Mouse (Mus musculus): Measurements from ENCODE around the gene Ttc39b. TPM values are rescaled to one million over a fixed set of nuclear protein-coding genes. Genes with fewer than 3 reads are reported as not detected.
A peak's percentile ranks its signal among the peaks of the same experiment; 100 is the strongest.

Gene Ttc39b
- polyA plus RNA-seq, 1 experiment from 2014 or later = 7.1 TPM

GRCm38 (mm10) chr4:83325366-83325765, 1.3 kb upstream of the Ttc39b start:
- H3K4me3 ChIP-seq (ENCODE audit: low read depth, low read length) = no peak overlapping the region
- H3K4me2 ChIP-seq (ENCODE audit: low read length) = no peak overlapping the region
- no peak overlapping the region for H3K9ac ChIP-seq (ENCODE audit: low read depth, low read length)
- ATAC-seq = no peak
- H3K27me3 ChIP-seq (ENCODE audit: control insufficient read depth, insufficient read depth, low read depth, low read length) = no peaks in the 10 kb centered on the region; the same call in 1 of the 2 replicates
- peaks cover 3% of the 10 kb centered on the region for H3K4me1 ChIP-seq (ENCODE audit: control insufficient read depth, insufficient read depth, low read length)
- H3K27ac ChIP-seq (ENCODE audit: low read length) = no peak overlapping the region
- no peaks in the 10 kb centered on the region for H3K36me3 ChIP-seq (ENCODE audit: control insufficient read depth, insufficient read depth, low read length)
- WGBS = 56% methylated on average over 5 of the region's 5 CpGs
- H3K9me3 ChIP-seq (replicated peaks; ENCODE audit: control insufficient read depth, low read length, poor library complexity, severe bottlenecking) = no peaks in the 10 kb centered on the region

GRCm38 (mm10) chr4:83323201-83323903, 703 bp downstream of the Ttc39b start:
- no peaks in the 10 kb centered on the region for H3K36me3 ChIP-seq (ENCODE audit: control insufficient read depth, insufficient read depth, low read length)
- H3K9ac ChIP-seq (ENCODE audit: low read depth, low read length) = peak overlapping the region; percentile 58
- H3K4me2 ChIP-seq (ENCODE audit: low read length) = peak overlapping the region; percentile 100
- H3K9me3 ChIP-seq (replicated peaks; ENCODE audit: control insufficient read depth, low read length, poor library complexity, severe bottlenecking) = no peaks in the 10 kb centered on the region
- peak overlapping the region; percentile 82 for H3K4me3 ChIP-seq (ENCODE audit: low read depth, low read length)
- peaks cover 3% of the 10 kb centered on the region for H3K4me1 ChIP-seq (ENCODE audit: control insufficient read depth, insufficient read depth, low read length)
- WGBS = 2% methylated on average over 48 of the region's 48 CpGs
- no peak overlapping the region for H3K27ac ChIP-seq (ENCODE audit: low read length)
- H3K27me3 ChIP-seq (ENCODE audit: control insufficient read depth, insufficient read depth, low read depth, low read length) = no peaks in the 10 kb centered on the region; the same call in 1 of the 2 replicates
- peak; percentile 69 for ATAC-seq

GRCm38 (mm10) chr4:83319736-83320135, 4.3 kb downstream of the Ttc39b start:
- Histone ChIP-seq H3K9ac (ENCODE audit: low read depth, low read length) (no peak overlapping the region), H3K4me2 (ENCODE audit: low read length) (no peak overlapping the region), H3K4me1 (ENCODE audit: control insufficient read depth, insufficient read depth, low read length) (peaks cover 3% of the 10 kb centered on the region), H3K27me3 (ENCODE audit: control insufficient read depth, insufficient read depth, low read depth, low read length) (no peaks in the 10 kb centered on the region), H3K4me3 (ENCODE audit: low read depth, low read length) (no peak overlapping the region), H3K27ac (ENCODE audit: low read length) (no peak overlapping the region), H3K9me3 (replicated peaks; ENCODE audit: control insufficient read depth, low read length, poor library complexity, severe bottlenecking) (no peaks in the 10 kb centered on the region), H3K36me3 (ENCODE audit: control insufficient read depth, insufficient read depth, low read length) (no peaks in the 10 kb centered on the region)
- WGBS = 96% methylated on average over 4 of the region's 4 CpGs
- ATAC-seq = no peak

GRCm38 (mm10) chr4:83318758-83319157, 5.3 kb downstream of the Ttc39b start:
- H3K9ac ChIP-seq (ENCODE audit: low read depth, low read length) = no peak overlapping the region
- ATAC-seq = no peak
- 36% methylated on average over 3 of the region's 3 CpGs for WGBS

GRCm38 (mm10) chr4:83317826-83318348, 6.2 kb downstream of the Ttc39b start:
- no peak overlapping the region for H3K4me2 ChIP-seq (ENCODE audit: low read length)
- 81% methylated on average over 3 of the region's 3 CpGs for WGBS
- H3K9ac ChIP-seq (ENCODE audit: low read depth, low read length) = no peak overlapping the region
- no peaks in the 10 kb centered on the region for H3K9me3 ChIP-seq (replicated peaks; ENCODE audit: control insufficient read depth, low read length, poor library complexity, severe bottlenecking)
- H3K4me1 ChIP-seq (ENCODE audit: control insufficient read depth, insufficient read depth, low read length) = no peaks in the 10 kb centered on the region
- no peaks in the 10 kb centered on the region for H3K27me3 ChIP-seq (ENCODE audit: control insufficient read depth, insufficient read depth, low read depth, low read length)
- no peak overlapping the region for H3K4me3 ChIP-seq (ENCODE audit: low read depth, low read length)
- no peaks in the 10 kb centered on the region for H3K36me3 ChIP-seq (ENCODE audit: control insufficient read depth, insufficient read depth, low read length)
- no peak overlapping the region for H3K27ac ChIP-seq (ENCODE audit: low read length)
- no peak for ATAC-seq

More at GRCm38 (mm10) chr4:83318758-83319157, 5.3 kb downstream of the Ttc39b start:
- Histone ChIP-seq H3K4me3 (ENCODE audit: low read depth, low read length) (no peak overlapping the region), H3K4me2 (ENCODE audit: low read length) (no peak overlapping the region), H3K27ac (ENCODE audit: low read length) (no peak overlapping the region), H3K4me1 (ENCODE audit: control insufficient read depth, insufficient read depth, low read length) (peaks cover 3% of the 10 kb centered on the region), H3K27me3 (ENCODE audit: control insufficient read depth, insufficient read depth, low read depth, low read length) (no peaks in the 10 kb centered on the region), H3K9me3 (replicated peaks; ENCODE audit: control insufficient read depth, low read length, poor library complexity, severe bottlenecking) (no peaks in the 10 kb centered on the region), H3K36me3 (ENCODE audit: control insufficient read depth, insufficient read depth, low read length) (no peaks in the 10 kb centered on the region)

GRCm38 (mm10) chr4:83316718-83317117, 7.3 kb downstream of the Ttc39b start:
- Histone ChIP-seq H3K4me3 (ENCODE audit: low read depth, low read length) (no peak overlapping the region), H3K9ac (ENCODE audit: low read depth, low read length) (no peak overlapping the region), H3K27ac (ENCODE audit: low read length) (no peak overlapping the region), H3K4me1 (ENCODE audit: control insufficient read depth, insufficient read depth, low read length) (no peaks in the 10 kb centered on the region), H3K4me2 (ENCODE audit: low read length) (no peak overlapping the region), H3K9me3 (replicated peaks; ENCODE audit: control insufficient read depth, low read length, poor library complexity, severe bottlenecking) (no peaks in the 10 kb centered on the region), H3K27me3 (ENCODE audit: control insufficient read depth, insufficient read depth, low read depth, low read length) (no peaks in the 10 kb centered on the region), H3K36me3 (ENCODE audit: control insufficient read depth, insufficient read depth, low read length) (no peaks in the 10 kb centered on the region)
- no peak for ATAC-seq
- 76% methylated on average over 3 of the region's 3 CpGs for WGBS

GRCm38 (mm10) chr4:83315930-83316329, 8.1 kb downstream of the Ttc39b start:
- no peak overlapping the region for H3K27ac ChIP-seq (ENCODE audit: low read length)

GRCm38 (mm10) chr4:83314922-83315881, 8.9 kb downstream of the Ttc39b start:
- 54% methylated on average over 13 of the region's 13 CpGs for WGBS
- no peaks in the 10 kb centered on the region for H3K4me1 ChIP-seq (ENCODE audit: control insufficient read depth, insufficient read depth, low read length)

More at GRCm38 (mm10) chr4:83315930-83316329, 8.1 kb downstream of the Ttc39b start:
- H3K9me3 ChIP-seq (replicated peaks; ENCODE audit: control insufficient read depth, low read length, poor library complexity, severe bottlenecking) = no peaks in the 10 kb centered on the region
- no peak overlapping the region for H3K9ac ChIP-seq (ENCODE audit: low read depth, low read length)
- ATAC-seq = no peak
- H3K4me1 ChIP-seq (ENCODE audit: control insufficient read depth, insufficient read depth, low read length) = no peaks in the 10 kb centered on the region
- H3K36me3 ChIP-seq (ENCODE audit: control insufficient read depth, insufficient read depth, low read length) = no peaks in the 10 kb centered on the region
- 84% methylated on average over 4 of the region's 4 CpGs for WGBS
- no peak overlapping the region for H3K4me3 ChIP-seq (ENCODE audit: low read depth, low read length)
- H3K27me3 ChIP-seq (ENCODE audit: control insufficient read depth, insufficient read depth, low read depth, low read length) = no peaks in the 10 kb centered on the region
- no peak overlapping the region for H3K4me2 ChIP-seq (ENCODE audit: low read length)

More at GRCm38 (mm10) chr4:83314922-83315881, 8.9 kb downstream of the Ttc39b start:
- H3K4me3 ChIP-seq (ENCODE audit: low read depth, low read length) = no peak overlapping the region
- no peak for ATAC-seq
- H3K9ac ChIP-seq (ENCODE audit: low read depth, low read length) = no peak overlapping the region
- no peak overlapping the region for H3K27ac ChIP-seq (ENCODE audit: low read length)
- no peaks in the 10 kb centered on the region for H3K27me3 ChIP-seq (ENCODE audit: control insufficient read depth, insufficient read depth, low read depth, low read length)
- H3K9me3 ChIP-seq (replicated peaks; ENCODE audit: control insufficient read depth, low read length, poor library complexity, severe bottlenecking) = no peaks in the 10 kb centered on the region
- no peak overlapping the region for H3K4me2 ChIP-seq (ENCODE audit: low read length)
- no peaks in the 10 kb centered on the region for H3K36me3 ChIP-seq (ENCODE audit: control insufficient read depth, insufficient read depth, low read length)
